Mouse (Mus musculus): ENCODE measurements at regions not wholly inside any gene's neighbourhood (a gene's known extent, or its start where the extent isn't known, plus 50 kb on each side); places are given as distances from the start of the nearest gene placed in this dataset.

DNA sequence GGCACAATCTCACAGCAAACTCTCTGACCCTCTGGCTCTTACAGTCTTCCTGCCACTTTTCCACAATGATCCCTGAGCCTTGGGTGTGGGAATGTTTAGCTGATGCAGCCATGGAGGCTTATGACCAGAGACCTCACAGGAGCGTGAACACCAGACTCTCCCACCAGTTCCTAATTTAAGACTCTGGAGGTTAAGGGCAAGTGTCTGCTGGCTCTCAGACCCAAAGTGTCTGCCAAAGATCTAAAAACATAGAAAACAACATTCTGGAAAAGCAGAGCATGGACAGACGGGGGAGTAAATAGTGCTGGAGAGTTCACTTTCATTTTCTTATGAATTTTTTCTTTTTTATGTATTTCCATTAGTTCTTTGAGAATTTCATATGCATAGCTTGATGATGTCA lies 440.7 kb downstream of the Adam3 start:
- H3K9ac ChIP-seq (replicated peaks) = no peak overlapping the region
- no peak for ATAC-seq (ENCODE audit: low FRiP score)
- H3K27me3 ChIP-seq (replicated peaks) = no peaks in the 10 kb centered on the region
- no peaks in the 10 kb centered on the region for H3K9me3 ChIP-seq (replicated peaks)
- no peaks in the 10 kb centered on the region for H3K36me3 ChIP-seq
- peaks cover 12% of the 10 kb centered on the region; the same call in 1 of the 2 replicates for H3K4me1 ChIP-seq
- WGBS = 82% methylated on average over 2 of the region's 2 CpGs
- no peak overlapping the region for H3K4me3 ChIP-seq (replicated peaks)
- H3K4me2 ChIP-seq = no peak overlapping the region
- no peak overlapping the region for H3K27ac ChIP-seq (replicated peaks)

DNA sequence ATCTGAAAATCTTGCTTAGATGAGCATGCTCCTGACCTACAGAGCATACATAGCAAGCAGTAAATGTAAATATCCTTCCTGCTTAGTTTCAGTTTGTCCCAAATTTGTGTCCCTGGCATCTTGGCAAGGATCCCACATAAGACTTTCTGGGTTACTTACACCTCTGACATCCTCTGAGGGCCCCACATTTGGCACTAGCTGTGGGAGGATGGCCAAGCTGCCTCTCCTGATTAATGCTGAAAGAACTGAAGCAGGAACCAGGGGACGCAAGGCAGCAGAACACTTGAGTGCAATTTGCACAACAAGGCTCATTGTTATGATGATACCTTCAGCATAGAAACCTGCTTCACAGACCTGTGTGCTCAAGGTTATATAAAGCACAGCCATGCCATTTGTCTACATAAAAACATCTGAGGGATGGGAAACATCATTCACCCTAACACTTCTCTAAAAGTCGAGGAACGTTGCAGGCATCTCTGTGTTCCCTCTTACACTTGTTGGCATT lies 441.7 kb downstream of the Adam3 start:
- Histone ChIP-seq H3K4me3 (replicated peaks) (no peak overlapping the region), H3K36me3 (no peaks in the 10 kb centered on the region), H3K9me3 (replicated peaks) (no peaks in the 10 kb centered on the region), H3K4me1 (peaks cover 12% of the 10 kb centered on the region; the same call in 1 of the 2 replicates), H3K4me2 (no peak overlapping the region), H3K9ac (replicated peaks) (no peak overlapping the region), H3K27ac (replicated peaks) (no peak overlapping the region), H3K27me3 (replicated peaks) (no peaks in the 10 kb centered on the region)
- WGBS = 49% methylated on average over 3 of the region's 3 CpGs
- ATAC-seq (ENCODE audit: low FRiP score) = no peak

DNA sequence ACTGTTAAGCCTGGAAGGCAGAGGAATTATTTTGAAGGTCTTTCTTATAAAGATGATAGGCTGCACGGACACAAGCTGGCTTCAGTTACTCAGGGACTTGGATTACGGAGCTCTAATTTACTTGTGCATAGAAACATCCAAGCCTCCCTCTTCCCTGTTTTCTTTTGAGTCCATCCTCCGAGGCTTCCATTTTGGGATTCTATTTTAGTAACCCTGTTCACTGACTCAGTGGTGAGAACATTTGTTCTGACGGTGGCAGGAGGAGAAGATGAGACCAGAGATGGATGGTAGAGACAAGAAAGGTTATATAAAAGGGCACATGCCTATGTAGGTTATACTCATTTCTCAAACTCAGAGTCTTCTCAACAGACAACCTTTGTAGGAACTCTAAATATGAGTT lies 445.4 kb downstream of the Adam3 start:
- H3K27ac ChIP-seq (replicated peaks) = no peak overlapping the region
- H3K4me2 ChIP-seq = no peak overlapping the region
- no peak overlapping the region for H3K9ac ChIP-seq (replicated peaks)
- WGBS = 95% methylated on average over 4 of the region's 4 CpGs
- H3K36me3 ChIP-seq = no peaks in the 10 kb centered on the region
- 0 out of 2 replicates have a peak, but pooled peaks cover 4% of the 10 kb centered on the region for H3K4me1 ChIP-seq
- no peak for ATAC-seq (ENCODE audit: low FRiP score)
- H3K27me3 ChIP-seq (replicated peaks) = no peaks in the 10 kb centered on the region
- H3K4me3 ChIP-seq (replicated peaks) = no peak overlapping the region
- H3K9me3 ChIP-seq (replicated peaks) = no peaks in the 10 kb centered on the region

DNA sequence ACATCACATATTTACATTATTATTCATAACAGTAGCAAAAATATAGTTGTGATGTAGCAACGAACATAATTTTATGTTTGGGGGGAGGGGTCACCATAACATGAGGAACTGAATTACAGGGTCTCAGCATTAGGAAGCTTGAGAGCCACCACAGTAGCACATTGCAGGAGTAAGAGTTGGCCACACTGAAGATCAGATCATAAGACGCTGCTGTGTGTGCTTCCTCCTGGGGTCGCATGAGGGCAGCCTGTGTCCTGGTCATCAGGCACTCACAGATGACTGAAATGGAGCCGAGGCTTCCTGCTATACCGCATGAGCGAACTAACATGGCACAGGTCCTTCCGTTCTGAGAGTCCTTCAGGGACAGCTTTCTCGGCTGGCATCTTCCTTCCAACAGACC lies 447.3 kb downstream of the Adam3 start:
- Histone ChIP-seq H3K4me2 (no peak overlapping the region), H3K27ac (replicated peaks) (no peak overlapping the region), H3K9ac (replicated peaks) (no peak overlapping the region), H3K9me3 (replicated peaks) (no peaks in the 10 kb centered on the region), H3K4me1 (0 out of 2 replicates have a peak, but pooled peaks cover 4% of the 10 kb centered on the region), H3K36me3 (no peaks in the 10 kb centered on the region), H3K27me3 (replicated peaks) (no peaks in the 10 kb centered on the region), H3K4me3 (replicated peaks) (no peak overlapping the region)
- WGBS = 84% methylated on average over 8 of the region's 8 CpGs
- no peak for ATAC-seq (ENCODE audit: low FRiP score)

DNA sequence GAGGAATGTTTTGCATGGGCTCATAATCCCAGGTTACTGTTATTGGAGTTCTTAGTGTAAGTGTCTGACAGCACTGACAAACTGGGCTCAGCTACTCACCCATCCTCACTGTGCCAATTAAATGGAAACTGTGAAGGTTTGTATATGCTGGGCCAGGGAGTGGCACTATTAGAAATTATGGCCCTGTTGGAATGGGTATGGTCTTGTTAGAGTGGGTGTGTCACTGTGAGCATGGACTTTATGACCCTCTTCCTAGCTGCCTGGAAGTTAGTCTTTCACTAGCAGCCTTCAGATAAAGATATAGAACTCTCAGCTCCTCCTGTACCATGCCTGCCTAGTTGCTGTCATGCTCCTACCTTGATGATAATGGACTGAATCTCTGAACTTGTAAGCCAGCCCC lies 464.3 kb downstream of the Adam3 start:
- no peak for ATAC-seq (ENCODE audit: low FRiP score)
- no peak overlapping the region for H3K4me3 ChIP-seq (replicated peaks)

DNA sequence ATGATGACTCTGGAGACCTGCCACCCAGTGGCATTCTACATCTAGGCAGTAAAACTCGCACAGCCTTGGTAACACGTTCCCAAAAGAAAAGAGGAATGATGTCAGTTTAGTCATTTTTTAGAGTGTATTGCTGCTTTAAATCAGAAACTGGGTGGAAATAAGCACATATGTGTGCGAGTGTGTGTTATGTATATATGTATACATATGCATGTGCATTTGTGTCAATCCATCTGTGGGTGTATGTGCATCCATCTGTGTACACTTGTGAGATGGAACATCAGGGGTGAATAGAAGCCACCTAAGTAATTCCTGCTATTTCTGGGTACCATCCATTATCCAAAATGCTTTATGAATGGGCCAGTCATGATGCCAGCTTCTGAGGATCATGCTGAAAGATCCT lies 467.0 kb downstream of the Adam3 start:
- ATAC-seq (ENCODE audit: low FRiP score) = no peak
- Histone ChIP-seq H3K4me1 (no peaks in the 10 kb centered on the region), H3K27me3 (replicated peaks) (no peaks in the 10 kb centered on the region), H3K9ac (replicated peaks) (no peak overlapping the region), H3K4me2 (no peak overlapping the region), H3K9me3 (replicated peaks) (no peaks in the 10 kb centered on the region), H3K4me3 (replicated peaks) (no peak overlapping the region), H3K36me3 (no peaks in the 10 kb centered on the region), H3K27ac (replicated peaks) (no peak overlapping the region)
- WGBS = 83% methylated on average over 3 of the region's 3 CpGs

More for the DNA sequence above, 464.3 kb downstream of the Adam3 start:
- Histone ChIP-seq H3K27ac (replicated peaks) (no peak overlapping the region), H3K36me3 (no peaks in the 10 kb centered on the region), H3K4me1 (no peaks in the 10 kb centered on the region), H3K9me3 (replicated peaks) (no peaks in the 10 kb centered on the region), H3K27me3 (replicated peaks) (no peaks in the 10 kb centered on the region), H3K9ac (replicated peaks) (no peak overlapping the region), H3K4me2 (no peak overlapping the region)

DNA sequence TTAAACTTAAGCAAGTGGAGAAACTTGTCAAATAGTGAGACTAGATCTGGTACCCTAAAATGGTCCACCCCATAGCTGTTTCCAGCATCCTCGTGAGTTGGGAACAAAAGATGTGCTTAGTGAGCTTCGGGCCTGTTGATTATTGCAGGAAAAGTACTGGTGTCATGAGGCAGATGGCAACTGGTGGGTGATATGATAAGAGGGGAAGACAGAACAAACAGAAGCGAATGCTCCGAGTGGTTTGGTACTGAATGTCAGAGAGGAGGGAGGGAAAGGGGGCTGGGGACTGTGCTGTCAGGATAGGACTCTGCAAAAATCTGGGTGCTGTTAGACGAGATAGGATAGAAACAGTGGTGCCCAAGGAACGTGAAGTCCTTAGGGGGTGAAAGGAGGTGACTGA lies 483.4 kb downstream of the Adam3 start:
- Histone ChIP-seq H3K9me3 (replicated peaks) (no peaks in the 10 kb centered on the region), H3K4me2 (no peak overlapping the region), H3K4me3 (replicated peaks) (no peak overlapping the region), H3K4me1 (no peaks in the 10 kb centered on the region), H3K27me3 (replicated peaks) (no peaks in the 10 kb centered on the region), H3K9ac (replicated peaks) (no peak overlapping the region), H3K36me3 (no peaks in the 10 kb centered on the region), H3K27ac (replicated peaks) (no peak overlapping the region)
- 74% methylated on average over 6 of the region's 6 CpGs for WGBS
- no peak for ATAC-seq (ENCODE audit: low FRiP score)

DNA sequence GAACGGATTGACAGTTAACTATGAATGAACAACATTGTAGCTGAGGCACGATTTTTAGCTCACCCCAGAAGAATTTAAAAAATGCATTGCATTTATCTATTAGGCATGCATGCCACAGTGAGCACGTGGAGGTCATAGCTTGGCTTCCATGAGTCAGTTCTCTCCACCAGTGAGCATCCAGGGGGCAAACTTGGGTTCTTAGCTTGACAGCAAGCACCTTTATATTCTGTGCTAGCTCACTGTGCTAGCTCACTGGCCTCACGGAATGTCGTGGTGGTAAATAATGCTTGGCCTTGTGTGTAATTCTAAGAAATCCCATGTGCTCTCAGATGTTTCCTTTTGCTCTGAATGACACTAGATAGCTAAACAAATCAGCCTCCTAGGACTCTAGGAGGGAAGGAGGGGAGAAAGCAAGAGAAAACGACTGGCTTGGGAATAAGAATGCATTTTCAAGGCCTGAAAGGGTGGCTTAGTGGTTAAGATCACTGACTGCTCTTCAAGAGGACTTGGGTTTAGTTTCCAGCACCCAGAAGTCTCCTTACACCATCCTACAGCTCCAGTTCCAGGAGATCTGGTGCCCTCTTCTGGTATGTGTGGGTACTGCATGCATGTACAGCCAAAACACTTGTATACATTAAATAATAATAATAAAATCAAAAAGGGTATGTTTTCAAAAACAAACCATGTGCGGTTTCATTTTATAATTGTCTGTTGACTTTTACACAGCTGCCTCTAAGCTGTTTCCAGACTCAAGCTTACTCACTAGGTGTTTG lies 485.3 kb downstream of the Adam3 start:
- Histone ChIP-seq H3K9ac (replicated peaks) (no peak overlapping the region), H3K27ac (replicated peaks) (no peak overlapping the region), H3K4me3 (replicated peaks) (no peak overlapping the region), H3K4me1 (no peaks in the 10 kb centered on the region), H3K9me3 (replicated peaks) (no peaks in the 10 kb centered on the region), H3K36me3 (no peaks in the 10 kb centered on the region), H3K27me3 (replicated peaks) (no peaks in the 10 kb centered on the region), H3K4me2 (no peak overlapping the region)
- 86% methylated on average over 7 of the region's 7 CpGs for WGBS
- ATAC-seq (ENCODE audit: low FRiP score) = no peak

DNA sequence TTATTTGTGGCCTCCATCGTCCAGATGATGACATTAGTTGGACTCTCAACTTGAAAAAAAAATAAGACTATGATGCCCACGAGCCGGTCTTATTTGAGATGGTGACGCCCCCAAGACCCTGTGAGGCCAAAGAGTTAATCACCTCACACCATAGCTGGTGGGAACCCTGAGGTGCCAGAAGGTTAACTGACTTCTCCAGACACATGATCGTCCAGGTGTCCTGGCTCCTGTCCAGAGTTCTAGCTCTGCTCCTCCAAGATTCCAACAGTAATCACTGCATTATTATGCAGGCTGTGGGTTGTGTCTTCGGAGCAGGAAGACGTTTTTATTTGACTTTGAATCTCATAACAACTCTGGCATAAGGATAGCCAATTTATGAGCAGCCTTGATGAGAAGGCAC lies 490.7 kb downstream of the Adam3 start:
- Histone ChIP-seq H3K36me3 (no peaks in the 10 kb centered on the region), H3K9me3 (replicated peaks) (no peaks in the 10 kb centered on the region), H3K27me3 (replicated peaks) (no peaks in the 10 kb centered on the region), H3K9ac (replicated peaks) (no peak overlapping the region), H3K27ac (replicated peaks) (no peak overlapping the region), H3K4me3 (replicated peaks) (no peak overlapping the region), H3K4me1 (no peaks in the 10 kb centered on the region), H3K4me2 (no peak overlapping the region)
- WGBS = 80% methylated on average over 7 of the region's 7 CpGs
- no peak for ATAC-seq (ENCODE audit: low FRiP score)

DNA sequence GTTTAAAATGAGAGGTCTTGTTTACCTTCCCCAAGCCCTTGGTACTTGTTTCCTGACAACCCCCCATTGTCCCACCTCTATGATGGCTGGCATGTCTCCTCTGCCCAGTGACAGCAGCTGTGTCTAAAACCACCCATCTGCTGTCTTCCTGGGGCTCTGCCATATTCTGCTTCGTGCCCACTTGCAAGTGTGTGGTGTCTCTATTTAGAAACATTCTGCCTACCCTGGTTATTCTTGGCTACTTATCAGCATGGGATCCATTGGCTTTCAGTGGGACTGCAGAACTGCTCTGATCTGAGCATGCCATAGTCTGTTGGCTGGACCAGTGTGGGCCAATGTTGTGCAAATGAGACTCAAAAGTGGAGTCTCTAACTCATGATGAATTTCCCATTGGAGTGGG lies 497.5 kb downstream of the Adam3 start:
- H3K36me3 ChIP-seq = no peaks in the 10 kb centered on the region
- no peak overlapping the region for H3K4me2 ChIP-seq
- H3K9me3 ChIP-seq (replicated peaks) = no peaks in the 10 kb centered on the region
- WGBS = 70% methylated on average over 1 of the region's 1 CpGs
- H3K27me3 ChIP-seq (replicated peaks) = no peaks in the 10 kb centered on the region
- no peak overlapping the region for H3K9ac ChIP-seq (replicated peaks)
- no peaks in the 10 kb centered on the region for H3K4me1 ChIP-seq
- H3K27ac ChIP-seq (replicated peaks) = no peak overlapping the region
- ATAC-seq (ENCODE audit: low FRiP score) = no peak
- H3K4me3 ChIP-seq (replicated peaks) = no peak overlapping the region

DNA sequence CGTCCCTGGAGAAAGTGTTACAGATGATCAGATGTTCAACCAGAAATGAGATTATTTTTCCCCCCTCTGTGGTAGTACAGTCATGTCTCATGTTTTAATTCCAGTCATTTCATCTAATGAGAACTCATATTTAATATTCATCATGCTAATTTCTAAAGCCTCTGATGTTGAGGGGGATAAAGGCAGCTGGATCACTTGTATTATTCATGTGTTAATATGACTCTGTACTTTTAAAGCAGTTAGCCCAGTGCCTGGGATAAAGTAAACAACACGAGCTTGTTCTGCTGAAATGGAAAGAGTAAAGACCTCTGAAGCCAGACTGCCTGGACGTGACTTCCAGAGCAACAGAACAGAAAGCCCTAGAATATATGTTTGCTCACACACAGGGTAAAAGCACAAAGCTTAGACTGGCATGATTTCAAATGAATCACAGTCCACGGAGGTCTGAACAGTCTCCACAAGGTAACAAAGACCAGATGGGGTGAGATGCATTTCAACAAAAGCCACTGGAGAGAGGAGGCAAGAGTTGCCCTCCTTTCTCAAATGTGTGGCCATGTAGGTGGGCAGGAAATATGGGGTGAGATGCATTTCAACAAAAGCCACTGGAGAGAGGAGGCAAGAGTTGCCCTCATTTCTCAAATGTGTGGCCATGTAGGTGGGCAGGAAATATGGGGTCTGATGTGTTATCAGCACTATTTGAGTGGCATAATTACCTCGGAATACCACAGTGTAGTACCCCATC lies 498.1 kb downstream of the Adam3 start:
- ATAC-seq (ENCODE audit: low FRiP score) = no peak
- no peaks in the 10 kb centered on the region for H3K4me1 ChIP-seq
- H3K9me3 ChIP-seq (replicated peaks) = no peaks in the 10 kb centered on the region
- WGBS = 71% methylated on average over 5 of the region's 5 CpGs
- no peaks in the 10 kb centered on the region for H3K27me3 ChIP-seq (replicated peaks)
- H3K4me3 ChIP-seq (replicated peaks) = no peak overlapping the region
- no peak overlapping the region for H3K27ac ChIP-seq (replicated peaks)
- H3K9ac ChIP-seq (replicated peaks) = no peak overlapping the region
- H3K4me2 ChIP-seq = no peak overlapping the region
- no peaks in the 10 kb centered on the region for H3K36me3 ChIP-seq

DNA sequence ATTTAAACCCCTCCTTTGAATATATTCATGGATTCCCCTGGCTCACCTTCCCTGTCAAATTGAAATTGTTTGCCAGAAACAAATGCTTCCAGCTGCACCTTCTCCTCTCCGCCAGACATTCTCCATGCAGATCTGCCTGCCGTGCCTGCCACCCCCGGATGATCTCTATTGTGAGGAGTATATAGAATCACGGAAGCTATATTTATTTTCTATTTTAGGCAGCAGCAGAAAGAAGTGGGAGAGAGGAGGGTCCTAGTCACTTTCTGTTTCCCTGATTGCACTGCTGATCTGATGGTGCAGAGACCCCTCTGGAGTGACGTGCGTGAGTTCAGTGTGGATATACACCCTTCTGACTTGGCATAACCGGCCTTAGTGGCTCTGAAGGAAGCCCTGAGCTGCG lies 505.4 kb downstream of the Adam3 start:
- WGBS = 61% methylated on average over 8 of the region's 8 CpGs
- Histone ChIP-seq H3K9ac (replicated peaks) (no peak overlapping the region), H3K27me3 (replicated peaks) (no peaks in the 10 kb centered on the region), H3K27ac (replicated peaks) (peak overlapping the region; percentile 55; the same call in 1 of the 2 replicates), H3K36me3 (no peaks in the 10 kb centered on the region), H3K4me3 (replicated peaks) (no peak overlapping the region), H3K4me1 (peaks cover 9% of the 10 kb centered on the region), H3K9me3 (replicated peaks) (no peaks in the 10 kb centered on the region), H3K4me2 (no peak overlapping the region)
- ATAC-seq (ENCODE audit: low FRiP score) = no peak

Measured in neural tube, embryonic 15.5 days (tissue).